Mouse (Mus musculus) embryonic facial prominence, embryonic 13.5 days (tissue): ENCODE measurements around the gene Tle2. TPM values are rescaled to one million over a fixed set of nuclear protein-coding genes. Genes with fewer than 3 reads are reported as not detected.
A peak's percentile ranks its signal among the peaks of the same experiment; 100 is the strongest.

ENCODE experiments used
- ATAC-seq: fragments of 200-750 bp; cut with Nextera tagmentation; 2 replicates; pipeline ENCODE4 v1.8.0; 2017; ENCODE audit warnings: low read depth; ENCODE audit not compliant: insufficient number of reproducible peaks, insufficient read depth, low FRiP score, low TSS enrichment
- H3K27ac ChIP-seq: fragments of 300-500 bp; sonication (generic); 2 replicates; pipeline ENCODE4 v1.5.1; 2015; ENCODE audit warnings: moderate library complexity, mild to moderate bottlenecking, inconsistent platforms
- H3K27me3 ChIP-seq: fragments of 300-500 bp; sonication (generic); 2 replicates; pipeline ENCODE4 v1.6.1; 2015; ENCODE audit warnings: mild to moderate bottlenecking, inconsistent platforms
- H3K36me3 ChIP-seq: fragments of 300-500 bp; sonication (generic); 2 replicates; pipeline ENCODE4 v1.6.1; 2015; ENCODE audit warnings: mild to moderate bottlenecking, inconsistent platforms
- H3K4me1 ChIP-seq: fragments of 300-500 bp; sonication (generic); 2 replicates; pipeline ENCODE4 v1.6.1; 2015; ENCODE audit warnings: inconsistent platforms
- H3K4me2 ChIP-seq: fragments of 300-500 bp; sonication (generic); 2 replicates; pipeline ENCODE4 v1.6.1; 2015; ENCODE audit warnings: moderate library complexity, mild to moderate bottlenecking, inconsistent platforms
- H3K4me3 ChIP-seq: fragments of 300-500 bp; sonication (generic); 2 replicates; pipeline ENCODE4 v1.5.1; 2015; ENCODE audit warnings: mild to moderate bottlenecking, inconsistent platforms
- H3K9ac ChIP-seq: fragments of 300-500 bp; sonication (generic); 2 replicates; pipeline ENCODE4 v1.6.1; 2015; ENCODE audit warnings: mild to moderate bottlenecking, inconsistent platforms
- H3K9me3 ChIP-seq: fragments of 300-500 bp; sonication (generic); 2 replicates; pipeline ENCODE4 v1.6.1; 2016; ENCODE audit warnings: inconsistent platforms
- WGBS: fragments of 180-500 bp; shearing (Covaris S2); methylation state at CpG from one replicate; pipeline ENCODE4 v1.1.7; 2015; ENCODE audit warnings: mixed read lengths; 5-methylcytosine and 5-hydroxymethylcytosine counted together
- polyA plus RNA-seq: library from polyadenylated mRNA; unstranded; fragments of >200 nt; fragmentation: Nextera tagmentation; extraction: Ambion mirVana; gene quantifications from 2 replicates; pipeline ENCODE4 v1.2.1, GENCODE M21; 2015

Gene Tle2
- polyA plus RNA-seq, 1 experiment from 2014 or later, result 71.4 TPM

- 68% methylated on average over 3 of the region's 3 CpGs for WGBS
- ATAC-seq, result no peak
- H3K4me2 ChIP-seq, result no peak overlapping the region
- H3K9ac ChIP-seq, result no peak overlapping the region
- H3K27me3 ChIP-seq, result no peaks in the 10 kb centered on the region
- H3K36me3 ChIP-seq, result no peaks in the 10 kb centered on the region
- H3K4me3 ChIP-seq, result no peak overlapping the region
- peaks cover 23% of the 10 kb centered on the region for H3K4me1 ChIP-seq
- H3K27ac ChIP-seq, result no peak overlapping the region
- no peaks in the 10 kb centered on the region for H3K9me3 ChIP-seq
Observed at GRCm38 (mm10) chr10:81556282-81556681, 18.1 kb upstream of the Tle2 start.

- ATAC-seq, result no peak
- 37% methylated on average over 1 of the region's 1 CpGs for WGBS
- H3K9me3 ChIP-seq, result no peaks in the 10 kb centered on the region
- no peak overlapping the region for H3K4me2 ChIP-seq
- H3K36me3 ChIP-seq, result peaks cover 4% of the 10 kb centered on the region; the same call in 1 of the 2 replicates
- no peaks in the 10 kb centered on the region for H3K27me3 ChIP-seq
- peaks cover 23% of the 10 kb centered on the region for H3K4me1 ChIP-seq
- no peak overlapping the region for H3K4me3 ChIP-seq
- no peak overlapping the region for H3K9ac ChIP-seq
- no peak overlapping the region for H3K27ac ChIP-seq
Observed at GRCm38 (mm10) chr10:81557491-81557890, 16.9 kb upstream of the Tle2 start.

DNA sequence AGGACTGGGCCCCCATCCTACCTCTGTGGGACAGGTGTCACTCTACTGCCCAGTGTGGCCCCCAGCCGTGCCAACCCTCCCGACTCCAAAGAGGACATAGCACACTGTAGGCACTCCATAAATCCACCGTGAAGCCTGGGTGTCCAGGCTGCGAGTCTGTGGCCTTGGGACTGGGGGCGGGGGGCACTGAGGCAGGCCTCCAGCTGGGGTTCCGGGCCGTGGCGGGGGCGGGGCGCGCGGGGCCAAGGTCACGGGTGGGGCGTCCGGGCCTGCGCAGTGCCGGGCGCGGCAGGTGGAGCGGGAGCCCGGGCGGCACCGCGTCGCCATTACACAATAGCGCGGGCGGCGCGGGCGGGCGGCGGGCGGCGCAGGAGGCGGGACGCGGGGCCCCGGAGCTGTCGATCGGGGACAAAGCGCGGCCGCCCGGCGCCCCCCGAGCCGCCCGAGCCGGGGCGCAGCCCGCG is 15.2 kb upstream of the Tle2 start, which contains the start of gene Aes:
TSS of gene Aes (plus strand) at position 326 of the 464 bp plus-strand sequence.
- H3K4me1 ChIP-seq, result peaks cover 40% of the 10 kb centered on the region
- WGBS, result 1% methylated on average over 37 of the region's 53 CpGs

GRCm38 (mm10) chr10:81559627-81560539 is 14.5 kb upstream of the Tle2 start:
- H3K4me2 ChIP-seq, result peak overlapping the region; percentile 92
- 1% methylated on average over 36 of the region's 36 CpGs for whole genome bisulfite sequencing
- H3K4me3 ChIP-seq, result peak overlapping the region; percentile 92
- no peaks in the 10 kb centered on the region for H3K9me3 ChIP-seq
- peak overlapping the region; percentile 93 for H3K27ac ChIP-seq
- H3K4me1 ChIP-seq, result peaks cover 47% of the 10 kb centered on the region
- no peaks in the 10 kb centered on the region for H3K27me3 ChIP-seq
- peaks cover 25% of the 10 kb centered on the region for H3K36me3 ChIP-seq
- H3K9ac ChIP-seq, result peak overlapping the region; percentile 97
- ATAC-seq, result peak; percentile 15; the same call in 1 of the 2 replicates

More for the DNA sequence above, 15.2 kb upstream of the Tle2 start, which contains the start of gene Aes:
- Histone ChIP-seq H3K4me3 (peak within 1 kb of the TSS; percentile 92), H3K27me3 (no peaks in the 10 kb centered on the region), H3K36me3 (peaks cover 18% of the 10 kb centered on the region), H3K27ac (peak within 1 kb of the TSS; percentile 93), H3K9ac (peak within 1 kb of the TSS; percentile 97), H3K9me3 (no peaks in the 10 kb centered on the region), H3K4me2 (peak within 1 kb of the TSS; percentile 92)
- peak; percentile 29; the same call in 1 of the 2 replicates for ATAC-seq

- H3K4me1 ChIP-seq, result peaks cover 57% of the 10 kb centered on the region
- no peaks in the 10 kb centered on the region for H3K9me3 ChIP-seq
- 9% methylated on average over 16 of the region's 16 CpGs for whole genome bisulfite sequencing
- peak overlapping the region; percentile 92 for H3K4me2 ChIP-seq
- peak overlapping the region; percentile 97 for H3K9ac ChIP-seq
- peaks cover 35% of the 10 kb centered on the region for H3K36me3 ChIP-seq
- peak overlapping the region; percentile 93 for H3K27ac ChIP-seq
- peak overlapping the region; percentile 92 for H3K4me3 ChIP-seq
- H3K27me3 ChIP-seq, result no peaks in the 10 kb centered on the region
- no peak for ATAC-seq
Observed at GRCm38 (mm10) chr10:81560719-81561459, 13.5 kb upstream of the Tle2 start.

DNA sequence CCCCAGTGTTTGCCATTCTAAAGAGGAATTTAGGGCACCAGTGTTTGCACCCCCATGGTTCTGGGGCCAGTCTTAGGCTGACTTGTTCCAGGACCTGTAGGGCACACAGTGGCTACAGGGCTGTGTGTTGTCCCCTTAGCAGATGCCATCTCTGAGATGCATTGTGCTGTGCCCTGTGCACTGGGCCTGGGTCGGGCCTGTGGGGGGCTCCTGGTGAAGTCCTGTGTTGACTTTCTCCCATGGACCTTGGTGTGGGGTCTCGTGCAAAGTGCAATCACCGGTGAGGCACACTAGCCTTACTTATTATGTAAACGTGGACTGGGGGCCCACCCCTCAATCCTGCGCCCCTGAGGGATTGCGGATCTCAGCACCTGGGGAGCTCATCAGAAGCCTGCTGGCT is 11.9 kb upstream of the Tle2 start:
- peak overlapping the region; percentile 26 for H3K4me2 ChIP-seq
- peaks cover 50% of the 10 kb centered on the region for H3K36me3 ChIP-seq
- no peaks in the 10 kb centered on the region for H3K9me3 ChIP-seq
- no peak for ATAC-seq
- 0 out of 2 replicates have a peak overlapping the region, but pooled peaks have one; percentile 4 for H3K4me3 ChIP-seq
- H3K9ac ChIP-seq, result 0 out of 2 replicates have a peak overlapping the region, but pooled peaks have one; percentile 4
- H3K4me1 ChIP-seq, result peaks cover 61% of the 10 kb centered on the region
- H3K27me3 ChIP-seq, result no peaks in the 10 kb centered on the region
- 77% methylated on average over 6 of the region's 6 CpGs for WGBS
- H3K27ac ChIP-seq, result no peak overlapping the region

DNA sequence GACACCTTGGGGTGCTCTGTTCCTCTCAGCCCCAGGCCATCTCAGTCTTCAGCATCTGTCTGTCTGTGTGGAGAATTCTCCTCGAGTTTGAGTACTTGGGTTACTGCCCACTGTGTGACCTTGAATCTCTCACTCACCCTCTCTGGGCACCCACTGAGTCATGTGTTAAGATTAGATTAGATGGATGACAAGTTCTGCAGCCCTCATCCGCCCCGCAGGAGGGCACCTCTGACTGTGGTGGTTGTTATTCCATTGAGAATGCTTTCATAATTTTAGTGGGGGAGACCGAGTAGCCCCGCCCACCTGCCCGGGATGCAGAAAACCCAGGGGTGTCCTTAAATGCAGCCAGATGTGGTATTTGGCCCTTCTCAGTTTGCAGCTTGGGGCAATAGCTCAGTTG is 10.9 kb upstream of the Tle2 start:
- peak overlapping the region; percentile 29 for H3K4me3 ChIP-seq
- 8% methylated on average over 6 of the region's 6 CpGs for WGBS
- no peaks in the 10 kb centered on the region for H3K27me3 ChIP-seq
- ATAC-seq, result no peak
- H3K4me2 ChIP-seq, result peak overlapping the region; percentile 56
- H3K4me1 ChIP-seq, result peaks cover 69% of the 10 kb centered on the region
- peak overlapping the region; percentile 64; the same call in 1 of the 2 replicates for H3K27ac ChIP-seq
- H3K9ac ChIP-seq, result peak overlapping the region; percentile 57; the same call in 1 of the 2 replicates
- H3K36me3 ChIP-seq, result peaks cover 52% of the 10 kb centered on the region
- no peaks in the 10 kb centered on the region for H3K9me3 ChIP-seq

DNA sequence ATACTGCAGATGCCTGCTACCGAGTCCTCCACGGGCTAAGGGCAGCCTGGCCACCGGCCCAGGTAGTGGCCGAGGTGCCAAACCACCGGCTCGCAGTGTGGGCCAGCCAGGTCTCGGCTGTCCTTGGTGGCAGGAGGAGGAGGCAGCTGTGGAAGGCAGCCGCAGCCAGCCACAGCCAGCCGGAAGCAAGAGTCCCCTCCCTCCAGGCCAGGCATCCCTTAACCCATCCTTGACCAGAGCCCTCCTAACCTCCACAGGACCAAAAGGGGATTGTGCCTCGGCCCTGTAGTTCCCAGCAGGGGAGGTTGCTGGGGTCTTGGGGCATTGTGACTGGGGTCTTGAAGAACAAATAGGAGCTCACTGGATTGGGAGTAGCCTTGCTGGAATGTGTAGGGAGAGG is 10.1 kb upstream of the Tle2 start:
- Histone ChIP-seq H3K27ac (peak overlapping the region; percentile 71), H3K36me3 (peaks cover 52% of the 10 kb centered on the region), H3K9me3 (no peaks in the 10 kb centered on the region), H3K4me2 (peak overlapping the region; percentile 56), H3K9ac (peak overlapping the region; percentile 57), H3K4me3 (peak overlapping the region; percentile 29), H3K4me1 (peaks cover 73% of the 10 kb centered on the region), H3K27me3 (no peaks in the 10 kb centered on the region)
- 6% methylated on average over 10 of the region's 10 CpGs for WGBS
- ATAC-seq, result no peak

DNA sequence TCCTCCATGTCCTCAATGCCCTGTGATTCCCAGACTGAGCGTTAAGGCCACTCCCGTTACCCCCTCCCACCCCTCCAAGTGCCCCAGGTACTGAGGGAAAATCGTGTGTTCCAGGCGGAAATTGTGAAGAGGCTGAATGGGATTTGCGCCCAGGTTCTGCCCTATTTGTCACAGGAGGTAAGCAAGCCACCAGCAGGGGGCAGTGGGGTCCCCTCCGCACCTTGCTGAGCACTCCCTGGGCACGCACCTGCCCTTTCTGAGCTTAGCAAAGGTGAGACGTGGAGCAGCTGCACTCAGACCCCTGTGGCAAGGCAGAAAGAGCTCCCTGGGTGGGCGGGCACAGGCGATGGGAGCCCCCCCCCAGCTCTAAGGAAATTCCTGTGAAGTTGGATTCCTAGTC is 9.6 kb upstream of the Tle2 start:
- Histone ChIP-seq H3K27me3 (no peaks in the 10 kb centered on the region), H3K27ac (peak overlapping the region; percentile 71; the same call in 1 of the 2 replicates), H3K4me3 (no peak overlapping the region), H3K9me3 (no peaks in the 10 kb centered on the region), H3K4me1 (peaks cover 78% of the 10 kb centered on the region), H3K9ac (no peak overlapping the region), H3K4me2 (peak overlapping the region; percentile 14; the same call in 1 of the 2 replicates), H3K36me3 (peaks cover 52% of the 10 kb centered on the region)
- WGBS, result 21% methylated on average over 10 of the region's 10 CpGs
- no peak for ATAC-seq

DNA sequence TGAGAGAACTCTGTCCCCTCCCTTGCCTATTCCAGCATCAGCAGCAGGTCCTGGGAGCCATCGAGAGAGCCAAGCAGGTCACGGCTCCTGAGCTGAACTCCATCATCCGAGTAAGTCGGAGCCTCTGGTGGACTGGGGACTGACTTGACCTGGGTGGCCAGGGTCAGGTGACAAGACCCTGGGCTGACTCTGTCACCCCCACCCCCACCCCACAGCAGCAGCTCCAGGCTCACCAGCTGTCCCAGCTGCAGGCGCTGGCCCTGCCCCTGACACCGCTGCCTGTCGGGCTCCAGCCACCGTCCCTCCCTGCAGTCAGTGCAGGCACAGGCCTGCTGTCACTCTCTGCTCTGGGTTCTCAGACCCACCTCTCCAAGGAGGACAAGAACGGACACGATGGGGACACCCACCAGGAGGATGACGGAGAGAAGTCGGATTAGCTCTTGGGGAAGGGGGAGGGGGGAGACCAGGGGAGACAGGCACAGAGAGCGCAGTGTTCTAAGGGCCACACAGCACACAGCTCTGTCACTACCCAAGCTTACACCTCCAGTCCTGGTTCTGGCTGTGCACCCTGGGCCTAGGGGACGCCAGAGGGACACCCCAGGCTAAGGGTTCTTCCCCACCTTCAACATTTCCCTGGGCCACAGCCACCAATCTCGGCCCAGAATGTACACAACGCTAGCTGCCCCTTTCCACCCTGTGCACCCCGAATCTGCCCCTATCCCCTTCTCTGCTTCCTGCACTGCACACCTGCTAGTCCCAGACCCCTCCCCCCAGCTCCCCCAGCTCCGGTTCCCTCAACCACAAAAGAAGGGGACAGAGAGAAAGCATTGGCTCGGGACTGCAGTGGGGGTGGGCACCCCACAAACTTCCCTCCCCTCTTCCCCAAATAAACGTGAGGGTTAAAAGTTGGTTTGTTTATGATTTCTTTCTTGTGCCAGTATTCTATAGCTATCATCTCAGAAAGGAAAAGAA is 8.8 kb upstream of the Tle2 start:
- Histone ChIP-seq H3K4me2 (0 out of 2 replicates have a peak overlapping the region, but pooled peaks have one; percentile 14), H3K36me3 (peaks cover 52% of the 10 kb centered on the region), H3K4me1 (peaks cover 83% of the 10 kb centered on the region), H3K27ac (no peak overlapping the region), H3K9ac (no peak overlapping the region), H3K27me3 (no peaks in the 10 kb centered on the region), H3K9me3 (no peaks in the 10 kb centered on the region), H3K4me3 (no peak overlapping the region)
- no peak for ATAC-seq
- WGBS, result 30% methylated on average over 20 of the region's 20 CpGs
